Mouse (Mus musculus) ES-Bruce4 (cell line): Measurements from ENCODE around the gene Nacc1. TPM values are rescaled to one million over a fixed set of nuclear protein-coding genes. Genes with fewer than 3 reads are reported as not detected.
A peak's percentile ranks its signal among the peaks of the same experiment; 100 is the strongest.

Experiments
- H3K27ac ChIP-seq: 2 replicates; pipeline ENCODE4 v1.5.1; 2012; ENCODE audit warnings: low read length, inconsistent platforms; ENCODE audit not compliant: insufficient read depth
- H3K27me3 ChIP-seq: 2 replicates; pipeline ENCODE4 v1.6.1; 2012; ENCODE audit warnings: mild to moderate bottlenecking, low read length, inconsistent platforms; ENCODE audit not compliant: control insufficient read depth, poor library complexity, insufficient read depth, severe bottlenecking
- H3K36me3 ChIP-seq: 2 replicates; pipeline ENCODE4 v1.6.1; 2012; ENCODE audit warnings: inconsistent platforms, mild to moderate bottlenecking, low read length, moderate library complexity; ENCODE audit not compliant: control insufficient read depth, poor library complexity, insufficient read depth, severe bottlenecking
- H3K4me1 ChIP-seq: one replicate; pipeline ENCODE4 v1.8.1; 2011; ENCODE audit warnings: low read length; ENCODE audit not compliant: control insufficient read depth, insufficient read depth
- H3K4me3 ChIP-seq: 2 replicates; pipeline ENCODE4 v1.5.1; 2011; ENCODE audit warnings: low read depth, mild to moderate bottlenecking, low read length
- H3K9ac ChIP-seq: 2 replicates; pipeline ENCODE4 v1.6.1; 2012; ENCODE audit warnings: low read depth, mild to moderate bottlenecking, inconsistent platforms; ENCODE audit not compliant: poor library complexity, severe bottlenecking
- H3K9me3 ChIP-seq: replicated peaks from 2 replicates; pipeline ENCODE4 v1.6.1; 2012; ENCODE audit warnings: mild to moderate bottlenecking, low read length, inconsistent platforms; ENCODE audit not compliant: control insufficient read depth, poor library complexity, insufficient read depth, severe bottlenecking
- CTCF ChIP-seq: IDR thresholded peaks from one replicate; pipeline ENCODE4 v1.8.1; 2011; ENCODE audit warnings: low read depth, low read length
- EP300 ChIP-seq: IDR thresholded peaks from 2 replicates; pipeline ENCODE4 v1.6.1; 2011; ENCODE audit warnings: low read depth, low read length; ENCODE audit not compliant: insufficient read depth
- POLR2A ChIP-seq: IDR thresholded peaks from one replicate; pipeline ENCODE4 v1.8.1; 2011; ENCODE audit warnings: low read length; ENCODE audit not compliant: insufficient read depth
- polyA plus RNA-seq: library from polyadenylated mRNA; stranded (reverse); fragments of >200 nt; gene quantifications from 2 replicates; pipeline ENCODE4 v1.2.4, GENCODE M21; 2011; ENCODE audit warnings: low read depth; ENCODE audit not compliant: missing spikeins, insufficient read depth, insufficient read length

The Nacc1 gene
- polyA plus RNA-seq, 1 experiment: 89.7 TPM

GRCm38 (mm10) chr8:84711933-84712758, 24.5 kb upstream of the Nacc1 start:
- Histone ChIP-seq H3K27me3 (peaks cover 5% of the 10 kb centered on the region; the same call in 1 of the 2 replicates), H3K4me3 (no peak overlapping the region), H3K4me1 (no peaks in the 10 kb centered on the region), H3K9ac (no peak overlapping the region), H3K9me3 (no peaks in the 10 kb centered on the region), H3K36me3 (no peaks in the 10 kb centered on the region), H3K27ac (no peak overlapping the region)
- TF ChIP-seq POLR2A: no peak
- no peak for TF ChIP-seq CTCF

- Histone ChIP-seq H3K9ac (no peak overlapping the region), H3K27ac (no peak overlapping the region), H3K27me3 (peaks cover 13% of the 10 kb centered on the region; the same call in 1 of the 2 replicates), H3K36me3 (no peaks in the 10 kb centered on the region), H3K4me3 (no peak overlapping the region), H3K9me3 (no peaks in the 10 kb centered on the region), H3K4me1 (no peaks in the 10 kb centered on the region)
- TF ChIP-seq EP300: no peak
Measured at GRCm38 (mm10) chr8:84711312-84711711, 23.6 kb upstream of the Nacc1 start.

GRCm38 (mm10) chr8:84709931-84710330, 22.3 kb upstream of the Nacc1 start:
- Histone ChIP-seq H3K36me3 (no peaks in the 10 kb centered on the region), H3K4me3 (no peak overlapping the region), H3K4me1 (no peaks in the 10 kb centered on the region), H3K9ac (no peak overlapping the region), H3K27ac (no peak overlapping the region), H3K27me3 (peaks cover 21% of the 10 kb centered on the region), H3K9me3 (no peaks in the 10 kb centered on the region)
- TF ChIP-seq EP300 (no peak), CTCF (no peak), POLR2A (no peak)

- TF ChIP-seq CTCF (peak; percentile 91), EP300 (0 out of 2 replicates have a peak, but pooled peaks have one; percentile 18), POLR2A (no peak)
- no peak overlapping the region for H3K4me3 ChIP-seq
- H3K27ac ChIP-seq: no peak overlapping the region
- H3K36me3 ChIP-seq: no peaks in the 10 kb centered on the region
- H3K9ac ChIP-seq: no peak overlapping the region
- H3K27me3 ChIP-seq: peaks cover 22% of the 10 kb centered on the region
- no peaks in the 10 kb centered on the region for H3K9me3 ChIP-seq
- H3K4me1 ChIP-seq: no peaks in the 10 kb centered on the region
Measured at GRCm38 (mm10) chr8:84708774-84709475, 21.3 kb upstream of the Nacc1 start.

GRCm38 (mm10) chr8:84708071-84708541, 20.4 kb upstream of the Nacc1 start:
- Histone ChIP-seq H3K4me3 (no peak overlapping the region), H3K27ac (no peak overlapping the region), H3K36me3 (no peaks in the 10 kb centered on the region), H3K9me3 (no peaks in the 10 kb centered on the region), H3K4me1 (no peaks in the 10 kb centered on the region), H3K9ac (0 out of 2 replicates have a peak overlapping the region, but pooled peaks have one; percentile 8), H3K27me3 (peaks cover 22% of the 10 kb centered on the region)
- TF ChIP-seq EP300 (no peak), POLR2A (no peak), CTCF (no peak)

GRCm38 (mm10) chr8:84707267-84707883, 19.7 kb upstream of the Nacc1 start:
- Histone ChIP-seq H3K4me1 (no peaks in the 10 kb centered on the region), H3K27ac (no peak overlapping the region), H3K36me3 (no peaks in the 10 kb centered on the region), H3K27me3 (peaks cover 22% of the 10 kb centered on the region), H3K9ac (peak overlapping the region; percentile 53; the same call in 1 of the 2 replicates), H3K9me3 (no peaks in the 10 kb centered on the region), H3K4me3 (peak overlapping the region; percentile 40)
- TF ChIP-seq POLR2A (no peak), EP300 (no peak), CTCF (no peak)
